Mouse (Mus musculus) regulatory T cell (primary cell): ENCODE measurements around the gene Nefh.

Experiments
- in situ Hi-C: fragments of 300-600 bp; cut with MboI, MseI; formaldehyde crosslinking; loops from one replicate; pipeline ENCODE4 v1.15.1; 2025; ENCODE audit warnings: high pct_unique_total_duplicates

Gene Nefh

GRCm38 (mm10) chr11:4947813-4948174 is at the start of gene Nefh:
TSS of gene Nefh (minus strand) at chr11:4948064.
- in situ Hi-C loops, result no loop called here

GRCm38 (mm10) chr11:4996621-4997199 is 48.8 kb upstream of the Nefh start:
- in situ Hi-C loops, result no loop called here

DNA sequence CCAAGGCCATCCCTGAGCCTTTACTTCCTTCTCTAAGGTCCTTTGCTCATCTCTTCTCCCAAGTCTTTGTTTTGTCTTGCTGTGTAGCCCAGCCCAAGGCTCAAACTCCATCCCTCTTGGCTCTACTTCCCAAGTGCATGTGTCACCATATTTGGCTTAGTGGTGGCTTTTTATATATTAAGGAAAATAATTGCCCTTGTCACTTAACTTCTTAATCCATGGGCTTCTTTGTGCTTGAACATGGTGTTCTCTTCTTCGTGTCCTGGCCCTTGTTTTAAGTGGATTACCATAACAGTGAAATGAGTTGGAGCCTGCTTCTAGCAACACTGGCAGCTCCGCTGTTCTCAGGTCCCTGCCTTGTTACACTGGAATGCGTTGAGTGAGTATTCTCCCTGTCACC is 47.8 kb upstream of the Nefh start:
- in situ Hi-C loops, result no loop called here

GRCm38 (mm10) chr11:4992471-4992870 is 44.6 kb upstream of the Nefh start:
- in situ Hi-C loops, result no loop called here

DNA sequence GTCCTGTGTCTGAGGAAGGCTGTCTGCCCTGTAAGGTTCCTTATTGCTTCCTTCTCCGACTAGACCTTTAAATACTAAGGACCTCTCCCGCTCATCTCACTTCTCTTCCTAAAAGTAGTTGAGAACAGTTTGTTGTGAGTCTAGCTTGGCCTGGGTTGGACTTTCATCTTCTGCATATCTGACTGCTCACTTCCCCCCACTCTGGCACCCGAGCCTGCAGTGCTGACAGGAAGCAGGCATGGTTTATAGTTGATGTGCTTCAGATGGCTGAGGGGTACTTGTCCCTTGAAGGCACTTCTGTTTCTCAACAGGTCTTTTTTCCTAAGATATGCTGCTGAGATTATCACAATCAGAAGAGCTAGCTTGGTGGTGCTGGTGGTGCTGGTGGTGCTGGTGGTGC is 41.3 kb upstream of the Nefh start:
- in situ Hi-C loops, result no loop called here

DNA sequence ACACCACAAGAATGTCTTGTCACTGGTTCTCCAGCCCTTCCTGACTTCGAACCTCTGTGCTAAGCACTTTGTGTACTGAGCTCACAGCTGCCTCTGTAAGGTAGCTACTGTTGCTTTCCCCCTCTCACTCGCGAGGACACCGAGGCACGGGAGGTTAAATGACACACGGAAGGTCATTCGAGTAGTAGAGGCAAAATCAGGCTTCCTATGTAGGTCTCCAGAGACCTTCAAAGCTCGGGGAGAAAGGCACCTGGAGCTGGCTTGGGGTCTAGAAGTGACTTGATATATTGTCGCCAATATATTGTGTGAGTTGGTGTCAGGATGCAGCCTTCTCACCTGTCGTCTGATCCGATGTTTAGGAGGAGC is 39.6 kb upstream of the Nefh start:
- in situ Hi-C loops, result no loop called here

- in situ Hi-C loops, result no loop called here
Observed at GRCm38 (mm10) chr11:4986695-4987486, 39.0 kb upstream of the Nefh start, which contains the start of gene Ap1b1. TSS of gene Ap1b1 (plus strand) at chr11:4986824.

GRCm38 (mm10) chr11:4984799-4985198 is 36.9 kb upstream of the Nefh start:
- in situ Hi-C loops, result no loop called here

DNA sequence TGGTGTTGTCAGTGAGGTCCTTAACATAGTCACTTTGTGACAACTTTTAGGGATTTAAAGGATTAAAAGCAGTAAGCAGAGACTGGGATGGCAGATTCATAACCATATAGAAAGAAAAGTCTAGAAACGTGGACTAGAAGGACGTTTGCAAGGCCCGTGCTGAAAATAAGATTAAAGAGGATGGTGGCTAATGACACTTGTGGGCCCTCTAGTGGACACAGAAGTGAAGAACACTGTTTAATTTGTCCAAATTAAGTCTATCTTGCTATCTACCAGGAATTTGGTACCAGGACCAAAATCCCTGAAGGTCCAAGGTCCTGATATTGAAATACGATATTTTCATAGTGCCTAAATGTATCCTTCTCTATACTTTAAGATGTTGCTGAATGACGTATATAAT is 36.4 kb upstream of the Nefh start:
- in situ Hi-C loops, result no loop called here

DNA sequence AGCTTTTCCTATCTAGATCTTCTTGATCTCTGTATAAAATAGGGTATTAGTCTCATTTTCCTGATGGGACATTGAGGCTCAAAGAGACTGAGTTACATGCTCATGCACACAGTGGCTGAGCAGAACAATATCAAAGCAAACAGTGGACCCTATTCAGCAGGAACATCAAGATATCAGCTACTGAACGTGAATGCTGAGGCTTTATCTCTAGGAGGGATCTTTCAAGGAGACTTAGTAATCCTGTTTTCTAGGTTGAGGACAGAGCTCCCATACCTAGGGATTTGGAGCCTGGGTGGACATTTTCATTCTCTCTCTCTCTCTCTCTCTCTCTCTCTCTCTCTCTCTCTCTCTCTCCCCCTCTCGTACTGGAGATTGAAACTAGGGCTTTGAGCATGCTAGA is 35.7 kb upstream of the Nefh start:
- in situ Hi-C loops, result no loop called here

DNA sequence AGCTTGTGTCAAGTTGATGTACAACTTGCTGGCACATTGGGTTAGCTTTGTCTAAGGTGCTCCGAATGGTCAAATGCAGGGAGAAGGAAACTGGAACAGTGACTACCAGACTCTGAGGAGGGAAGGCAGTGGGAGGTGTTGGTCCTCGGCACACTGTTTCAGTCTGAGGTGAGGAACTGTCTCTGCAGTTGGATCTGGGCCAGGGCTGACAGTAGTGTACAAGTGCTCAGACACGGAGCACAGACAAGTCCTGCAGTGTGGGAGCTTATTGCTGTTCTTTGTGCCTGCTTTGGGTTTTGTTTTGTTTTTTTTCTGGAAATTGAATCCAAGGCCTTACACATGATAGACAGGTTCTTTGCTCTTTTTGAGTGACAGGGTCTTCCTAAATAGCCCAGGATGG is 35.1 kb upstream of the Nefh start:
- in situ Hi-C loops, result no loop called here

DNA sequence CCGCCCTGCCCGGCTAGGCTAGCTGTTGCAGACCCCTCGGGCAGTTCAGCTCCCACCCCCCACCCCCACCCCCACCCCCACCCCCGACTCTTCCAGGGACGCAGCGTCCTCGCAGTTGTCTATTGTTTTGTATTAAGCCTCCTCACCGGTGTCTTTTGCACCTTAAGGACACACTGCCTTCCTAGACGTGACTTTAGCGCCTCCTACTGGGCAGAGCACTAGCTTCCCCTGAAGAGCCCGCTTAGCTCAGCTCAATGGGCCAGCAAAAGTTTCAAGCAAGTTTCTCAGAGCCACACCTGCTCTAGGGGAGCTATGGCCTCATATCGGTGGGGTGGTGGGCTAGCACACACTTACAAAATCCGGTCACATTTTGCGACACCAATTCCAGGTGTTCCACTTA is 27.8 kb upstream of the Nefh start:
- in situ Hi-C loops, result loop anchor here (5.0 kb wide), 1 partner anchor 58 kb away; no protein-coding TSS in a partner anchor

GRCm38 (mm10) chr11:4974376-4975122 is 26.7 kb upstream of the Nefh start:
- in situ Hi-C loops, result loop anchor here (5.0 kb wide), 1 partner anchor 57 kb away; no protein-coding TSS in a partner anchor

- in situ Hi-C loops, result no loop called here
Observed at GRCm38 (mm10) chr11:4973871-4974256, 26.0 kb upstream of the Nefh start.

DNA sequence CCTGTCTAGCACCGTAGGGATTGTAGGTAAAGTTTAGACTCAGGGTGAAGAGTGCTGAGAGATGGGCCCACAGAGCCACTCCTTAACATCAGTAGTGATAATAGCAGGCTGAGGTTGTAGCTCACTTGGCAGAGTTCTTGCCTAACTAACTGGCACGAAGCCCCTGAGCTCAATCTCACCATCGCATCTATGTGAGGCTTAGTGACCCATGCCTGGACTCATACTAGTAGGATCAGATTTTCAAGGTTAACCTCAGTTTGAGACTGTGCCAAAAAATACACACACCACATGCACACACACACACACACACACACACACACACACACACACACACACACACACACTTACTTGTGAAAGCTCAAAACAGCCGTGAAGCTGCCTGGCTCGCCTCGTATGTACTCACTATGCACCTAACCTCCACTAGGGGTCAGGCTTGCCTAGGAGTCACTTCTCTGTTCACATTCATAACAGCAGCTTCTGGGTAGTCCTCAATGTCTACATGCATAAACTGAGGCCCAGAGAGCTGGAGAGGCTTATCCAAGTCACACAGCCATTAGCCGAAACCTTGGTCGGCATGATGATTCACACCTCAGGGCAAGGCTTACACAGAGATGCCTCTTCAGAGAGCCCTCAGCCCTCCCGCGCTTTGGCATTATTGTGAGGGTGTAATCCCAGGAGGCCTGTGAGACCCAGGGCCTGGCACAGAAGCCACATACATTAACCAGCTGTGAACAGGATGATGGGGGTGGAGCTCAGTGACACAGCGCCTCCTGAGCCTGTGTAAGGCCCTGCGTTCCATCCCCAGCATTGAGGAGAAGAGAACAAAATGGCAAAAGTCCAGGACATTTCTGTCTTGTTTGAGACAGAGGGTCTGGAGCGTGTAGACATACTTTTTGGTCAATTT is 25.4 kb upstream of the Nefh start:
- in situ Hi-C loops, result no loop called here

GRCm38 (mm10) chr11:4968376-4968775 is 20.5 kb upstream of the Nefh start:
- in situ Hi-C loops, result loop anchor here (10.0 kb wide), 2 partner anchors 686 to 1244 kb away; no protein-coding TSS in a partner anchor

DNA sequence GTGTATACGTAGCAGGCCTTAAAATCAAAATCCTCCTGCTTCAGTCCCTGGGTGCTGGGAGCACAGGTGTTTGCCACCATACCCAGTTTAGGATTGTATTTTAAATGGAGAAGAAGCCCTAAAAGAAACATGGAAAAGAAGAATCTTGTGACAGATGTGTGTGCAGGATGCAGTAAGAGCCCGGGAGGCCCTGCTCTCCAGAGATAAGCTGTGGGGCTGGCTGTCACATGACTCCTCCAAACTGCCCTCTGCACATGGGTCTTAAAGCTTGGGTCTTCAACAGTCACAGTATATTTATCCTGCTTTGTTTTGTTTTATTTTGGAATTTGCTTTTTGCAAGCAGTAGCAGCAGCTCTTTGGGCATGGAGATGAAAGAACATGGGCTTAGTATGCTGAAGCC is 19.7 kb upstream of the Nefh start:
- in situ Hi-C loops, result loop anchor here (10.0 kb wide), 2 partner anchors 687 to 1243 kb away; no protein-coding TSS in a partner anchor

GRCm38 (mm10) chr11:4966888-4967287 is 19.0 kb upstream of the Nefh start:
- in situ Hi-C loops, result loop anchor here (10.0 kb wide), 2 partner anchors 688 to 1242 kb away; no protein-coding TSS in a partner anchor

DNA sequence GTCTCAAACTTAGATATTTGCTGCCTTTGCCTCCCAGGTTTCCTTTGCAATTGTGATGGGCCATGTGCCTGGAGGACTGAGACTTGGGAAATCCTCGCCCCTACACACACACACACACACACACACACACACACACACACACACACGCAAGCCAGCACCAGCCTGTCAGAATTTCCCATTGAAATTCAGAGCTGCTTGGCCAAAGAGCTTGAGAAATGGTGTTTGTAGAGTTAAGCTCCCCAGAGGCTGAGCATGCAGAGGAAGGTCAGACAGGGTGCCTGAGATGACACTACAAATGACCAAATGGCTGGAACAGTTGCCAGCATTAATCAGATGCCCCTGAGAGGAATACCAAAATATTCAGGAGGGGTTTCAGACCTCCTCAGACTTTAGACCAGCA is 18.5 kb upstream of the Nefh start:
- in situ Hi-C loops, result loop anchor here (10.0 kb wide), 2 partner anchors 688 to 1242 kb away; no protein-coding TSS in a partner anchor

DNA sequence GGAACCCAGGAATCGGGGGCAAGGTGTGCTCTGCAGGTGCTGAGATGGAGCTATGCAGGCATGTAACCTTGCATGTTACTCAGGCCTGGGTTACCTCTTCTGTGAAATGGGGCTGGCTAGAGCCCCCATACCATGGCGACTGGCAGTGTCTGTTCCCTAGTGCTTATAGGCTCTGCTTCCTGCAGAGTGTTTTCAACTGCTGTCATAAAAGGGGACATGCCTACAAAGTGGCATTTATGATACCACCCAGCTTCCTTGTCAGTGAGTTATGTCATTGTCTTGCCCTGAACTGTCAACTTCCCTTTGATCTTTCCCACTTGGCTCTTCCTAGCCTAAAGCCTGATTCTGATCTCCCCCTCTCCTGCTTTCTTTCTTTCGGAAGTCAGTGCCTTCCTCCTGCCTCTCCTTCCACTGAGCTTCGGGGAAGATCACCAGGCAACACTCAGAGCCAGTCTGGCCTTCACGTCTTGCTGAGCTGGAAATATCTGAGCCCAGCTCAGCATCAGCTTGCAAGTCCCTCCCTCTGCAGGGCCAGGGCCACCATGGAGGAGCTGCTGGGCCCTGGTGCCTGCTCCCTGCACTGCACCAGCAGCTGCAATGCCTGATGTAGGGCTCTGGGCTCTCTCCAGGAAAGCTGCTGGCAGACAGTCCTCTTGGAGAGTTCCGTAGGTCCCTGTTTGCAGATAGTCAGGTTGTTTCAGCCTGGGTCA is 15.4 kb upstream of the Nefh start:
- in situ Hi-C loops, result loop anchor here (10.0 kb wide), 2 partner anchors 692 to 1238 kb away; no protein-coding TSS in a partner anchor

GRCm38 (mm10) chr11:4953918-4954317 is 6.1 kb upstream of the Nefh start:
- in situ Hi-C loops, result no loop called here
